Mouse (Mus musculus) adrenal gland (tissue): ENCODE measurements around the gene Mis12.

Experiments used
- intact Hi-C: fragments of 180-260 bp; cut with DNase I; formaldehyde crosslinking; loops from one replicate; pipeline ENCODE4 v1.15.1; 2025

Gene Mis12

GRCm38 (mm10) chr11:71012743-71013142, 6.7 kb upstream of the Mis12 start:
- intact Hi-C loops = no loop called here

GRCm38 (mm10) chr11:71017051-71017450, 2.4 kb upstream of the Mis12 start:
- intact Hi-C loops = no loop called here

- intact Hi-C loops = no loop called here
Measured at GRCm38 (mm10) chr11:71018416-71019200, 803 bp upstream of the Mis12 start.

- intact Hi-C loops = no loop called here
Measured at GRCm38 (mm10) chr11:71028280-71028679, 8.9 kb downstream of the Mis12 start.

GRCm38 (mm10) chr11:71029403-71030118, 10.2 kb downstream of the Mis12 start:
- intact Hi-C loops = no loop called here

GRCm38 (mm10) chr11:71032070-71032469, 12.7 kb downstream of the Mis12 start:
- intact Hi-C loops = no loop called here

- intact Hi-C loops = no loop called here
Measured at GRCm38 (mm10) chr11:71032491-71033162, 13.2 kb downstream of the Mis12 start.

- intact Hi-C loops = no loop called here
Measured at GRCm38 (mm10) chr11:71033163-71033761, 13.9 kb downstream of the Mis12 start, which contains the start of gene 6330403K07Rik. Gene 6330403K07Rik (minus strand): TSS chr11:71033513.

- intact Hi-C loops = no loop called here
Measured at GRCm38 (mm10) chr11:71039526-71040298, 20.3 kb downstream of the Mis12 start.

- intact Hi-C loops = loop anchor here (5.0 kb wide), 1 partner anchor 70 kb away; the partner anchor contains the start of gene C1qbp
Measured at GRCm38 (mm10) chr11:71052554-71052953, 33.1 kb downstream of the Mis12 start.

GRCm38 (mm10) chr11:71076342-71076741, 56.9 kb downstream of the Mis12 start:
- intact Hi-C loops = no loop called here
